Mouse (Mus musculus): ENCODE data around the gene Prkn.

DNA sequence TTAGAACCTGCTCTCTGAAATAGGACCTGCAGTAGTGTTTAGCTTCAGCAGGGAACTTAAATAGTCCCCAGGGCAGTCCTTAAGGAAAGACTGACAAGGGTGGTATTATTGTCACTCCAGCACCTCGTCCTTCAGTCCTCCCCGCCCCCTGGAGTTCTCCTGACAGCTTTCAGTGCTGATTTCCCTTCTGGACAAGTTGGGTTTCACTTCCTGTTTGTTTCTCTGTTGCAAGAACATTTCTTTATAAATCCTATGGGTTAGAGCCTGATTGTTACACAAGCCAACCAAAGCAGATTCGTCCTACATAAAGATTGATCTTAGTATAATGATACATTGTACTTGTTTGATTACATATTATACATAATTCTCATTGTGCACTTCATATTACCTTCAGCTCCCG lies 142.0 kb downstream of the Prkn start:
- TF ChIP-seq CTCF (IDR thresholded peaks at IDR 0.05) (no peak), EP300 (IDR thresholded peaks at IDR 0.05) (no peak)

All from lung, postnatal 0 days (tissue).